Mouse (Mus musculus) brain, adult 2 months (tissue): ENCODE measurements around the gene Mt4.

ENCODE experiments used
- DNase-seq: peaks from one replicate; pipeline ENCODE4 v3.0.0; 2011; ENCODE audit warnings: low read depth, low spot score

Gene Mt4

DNA sequence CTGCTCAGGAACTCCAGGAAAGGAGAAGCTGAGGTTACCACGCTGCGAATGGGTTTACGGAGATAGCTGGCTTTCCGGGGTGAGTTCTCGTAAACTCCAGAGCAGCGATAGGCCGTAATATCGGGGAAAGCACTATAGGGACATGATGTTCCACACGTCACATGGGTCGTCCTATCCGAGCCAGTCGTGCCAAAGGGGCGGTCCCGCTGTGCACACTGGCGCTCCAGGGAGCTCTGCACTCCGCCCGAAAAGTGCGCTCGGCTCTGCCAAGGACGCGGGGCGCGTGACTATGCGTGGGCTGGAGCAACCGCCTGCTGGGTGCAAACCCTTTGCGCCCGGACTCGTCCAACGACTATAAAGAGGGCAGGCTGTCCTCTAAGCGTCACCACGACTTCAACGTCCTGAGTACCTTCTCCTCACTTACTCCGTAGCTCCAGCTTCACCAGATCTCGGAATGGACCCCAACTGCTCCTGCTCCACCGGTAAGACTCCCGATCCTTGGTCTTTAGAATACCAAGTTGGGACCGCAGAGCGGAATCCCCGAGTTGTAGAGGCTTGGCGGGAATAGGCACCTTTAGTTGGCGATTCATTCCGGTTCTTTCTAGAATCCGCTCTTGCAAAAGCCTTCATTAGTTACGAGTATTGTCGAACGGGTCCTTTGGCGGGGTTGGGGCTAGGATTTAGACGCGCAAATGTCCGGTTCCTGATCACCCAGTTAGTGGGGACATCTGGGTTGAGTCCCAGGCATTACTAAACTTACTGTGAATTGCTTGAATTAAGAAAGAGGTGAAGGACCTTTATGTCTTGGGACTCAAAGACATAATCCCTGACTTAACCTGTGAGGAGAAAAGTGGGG is 42.1 kb downstream of the Mt4 start, which contains the start of gene Mt1:
Mt1 (plus strand) TSS at position 226 of the 856 bp plus-strand sequence.
- peak; percentile 98 for DNase-seq

GRCm38 (mm10) chr8:94179713-94180560 is 42.9 kb downstream of the Mt4 start:
- DNase-seq = peak; percentile 61

- DNase-seq = no peak
These were observed 43.5 kb downstream of the Mt4 start for GRCm38 (mm10) chr8:94180561-94180908.

- DNase-seq = no peak
These were observed 45.3 kb downstream of the Mt4 start for GRCm38 (mm10) chr8:94182055-94182929.

DNA sequence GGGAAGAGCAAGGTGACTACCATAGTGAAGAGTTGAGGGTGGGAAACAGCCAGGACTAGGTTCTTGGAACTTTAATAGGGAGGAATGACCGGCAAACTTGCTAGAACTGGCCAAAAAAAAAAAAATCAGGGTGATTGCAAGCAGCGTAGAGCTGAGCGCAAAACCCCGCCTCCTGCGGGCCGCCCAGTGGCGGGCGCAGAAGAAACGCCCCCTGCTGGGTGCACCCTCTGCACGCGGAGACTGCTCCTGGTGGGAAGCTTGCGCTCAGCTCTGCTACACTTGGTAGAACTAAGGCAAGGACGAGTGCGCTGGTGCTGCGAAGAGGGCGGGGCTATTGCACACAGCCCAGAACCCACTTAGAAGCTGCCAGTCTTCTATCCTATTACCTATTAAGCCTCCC is 46.1 kb downstream of the Mt4 start:
- peak; percentile 90 for DNase-seq

DNA sequence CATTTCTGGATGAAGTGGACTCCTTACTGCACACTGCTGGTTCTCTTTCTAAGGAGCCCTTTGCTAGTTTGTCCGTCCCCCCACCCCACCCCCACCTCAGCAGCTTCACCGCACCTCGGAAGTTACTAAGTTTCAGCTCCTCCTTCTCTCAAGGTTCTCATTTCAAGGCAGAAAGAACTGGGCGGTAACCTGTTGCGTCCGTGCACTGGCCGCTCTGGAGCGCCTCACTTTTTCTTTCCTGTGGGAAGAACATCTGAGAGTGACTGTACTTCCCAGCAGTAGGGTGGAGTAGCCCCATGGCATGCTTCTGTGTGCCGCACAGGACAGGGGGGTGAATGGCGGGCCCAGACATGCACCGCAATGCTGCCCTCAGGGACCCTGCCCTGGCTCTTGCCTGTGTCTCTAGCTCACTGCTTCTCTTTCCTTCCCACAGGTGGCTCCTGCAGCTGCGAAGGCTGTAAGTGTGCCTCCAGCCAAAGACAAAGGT is 47.4 kb downstream of the Mt4 start:
- DNase-seq = no peak

GRCm38 (mm10) chr8:94185791-94186190 is 48.8 kb downstream of the Mt4 start:
- no peak for DNase-seq

- DNase-seq = peak; percentile 88
These were observed 49.5 kb downstream of the Mt4 start for GRCm38 (mm10) chr8:94186542-94186941.

GRCm38 (mm10) chr8:94187290-94188002 is 50.4 kb downstream of the Mt4 start:
- DNase-seq = peak; percentile 56
